Mouse (Mus musculus) testis, adult 2 months (tissue): ENCODE data around the gene Hgd.

Source experiments
- CTCF ChIP-seq: fragments of 200-500 bp; IDR thresholded peaks from 2 replicates; pipeline ENCODE4 v1.5.1; 2012; ENCODE audit warnings: low read depth, mild to moderate bottlenecking, inconsistent platforms, low read length, moderate library complexity; ENCODE audit not compliant: control insufficient read depth, insufficient read depth, insufficient replicate concordance
- POLR2A ChIP-seq: fragments of 200-500 bp; IDR thresholded peaks from 2 replicates; pipeline ENCODE4 v1.6.1; 2012; ENCODE audit warnings: low read depth, mild to moderate bottlenecking, inconsistent platforms, low read length, moderate library complexity; ENCODE audit not compliant: control insufficient read depth

- TF ChIP-seq POLR2A, result no peak
- TF ChIP-seq CTCF, result no peak
Observed at GRCm38 (mm10) chr16:37644486-37644885, 64.5 kb downstream of the Hgd start.
